Mouse (Mus musculus) heart, embryonic 15.5 days (tissue): ENCODE data around the gene Ror1. TPM values are rescaled to one million over a fixed set of nuclear protein-coding genes. Genes with fewer than 3 reads are reported as not detected.
A peak's percentile ranks its signal among the peaks of the same experiment; 100 is the strongest.

Experiments used
- ATAC-seq: fragments of 200-750 bp; cut with Nextera tagmentation; replicated peaks from 2 replicates; pipeline ENCODE4 v1.8.0; 2017; ENCODE audit warnings: low read depth, moderate TSS enrichment; ENCODE audit not compliant: insufficient number of reproducible peaks, insufficient read depth, low FRiP score
- H3K27ac ChIP-seq: fragments of 300-500 bp; sonication (generic); 2 replicates; pipeline ENCODE4 v1.5.1; 2015; ENCODE audit warnings: mild to moderate bottlenecking, inconsistent platforms
- H3K27me3 ChIP-seq: fragments of 300-500 bp; sonication (generic); 2 replicates; pipeline ENCODE4 v1.6.1; 2015; ENCODE audit warnings: inconsistent platforms
- H3K36me3 ChIP-seq: fragments of 300-500 bp; sonication (generic); 2 replicates; pipeline ENCODE4 v1.6.1; 2015; ENCODE audit warnings: mild to moderate bottlenecking, inconsistent platforms
- H3K4me1 ChIP-seq: fragments of 300-500 bp; sonication (generic); replicated peaks from 2 replicates; pipeline ENCODE4 v1.6.1; 2015; ENCODE audit warnings: inconsistent platforms
- H3K4me2 ChIP-seq: fragments of 300-500 bp; sonication (generic); 2 replicates; pipeline ENCODE4 v1.6.1; 2015; ENCODE audit warnings: inconsistent platforms, mild to moderate bottlenecking, moderate library complexity
- H3K4me3 ChIP-seq: fragments of 300-500 bp; sonication (generic); 2 replicates; pipeline ENCODE4 v1.5.1; 2015; ENCODE audit warnings: mild to moderate bottlenecking, inconsistent platforms
- H3K9ac ChIP-seq: fragments of 300-500 bp; sonication (generic); 2 replicates; pipeline ENCODE4 v1.6.1; 2015; ENCODE audit warnings: mild to moderate bottlenecking, inconsistent platforms
- H3K9me3 ChIP-seq: fragments of 300-500 bp; sonication (generic); replicated peaks from 2 replicates; pipeline ENCODE4 v1.6.1; 2016; ENCODE audit warnings: inconsistent platforms
- WGBS: fragments of 180-500 bp; shearing (Covaris S2); methylation state at CpG from one replicate; pipeline ENCODE4 v1.1.7; 2015; ENCODE audit warnings: mixed read lengths; 5-methylcytosine and 5-hydroxymethylcytosine counted together
- polyA plus RNA-seq: library from polyadenylated mRNA; unstranded; fragments of >200 nt; fragmentation: Nextera tagmentation; extraction: Ambion mirVana; gene quantifications from 2 replicates; pipeline ENCODE4 v1.2.1, GENCODE M21; 2015

The Ror1 gene
- polyA plus RNA-seq, 1 experiment from 2014 or later, result 12.9 TPM

DNA sequence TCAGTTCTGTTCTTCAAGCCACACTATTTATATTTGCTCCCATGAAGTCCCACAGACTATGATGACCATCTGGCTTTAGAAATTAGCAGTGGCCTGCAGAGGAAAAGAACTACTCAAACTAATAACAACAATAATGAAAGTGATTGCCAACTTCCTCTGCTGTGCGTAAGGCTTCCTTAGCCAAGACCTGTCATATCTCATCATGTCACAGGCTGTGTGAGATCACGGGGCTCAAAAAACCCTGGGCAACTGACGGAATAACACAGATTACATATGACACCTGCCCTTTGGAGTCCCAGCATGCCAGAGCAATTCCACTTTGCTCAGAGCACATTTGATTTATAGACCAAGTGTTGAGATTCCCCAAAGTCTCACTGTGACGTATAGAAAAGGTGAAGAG lies 123.4 kb downstream of the Ror1 start:
- H3K9ac ChIP-seq, result no peak overlapping the region
- H3K27me3 ChIP-seq, result no peaks in the 10 kb centered on the region
- ATAC-seq, result no peak
- H3K36me3 ChIP-seq, result no peaks in the 10 kb centered on the region
- 32% methylated on average over 4 of the region's 4 CpGs for WGBS
- H3K4me1 ChIP-seq, result peaks cover 66% of the 10 kb centered on the region
- H3K9me3 ChIP-seq, result no peaks in the 10 kb centered on the region
- peak overlapping the region; percentile 62 for H3K27ac ChIP-seq
- H3K4me3 ChIP-seq, result no peak overlapping the region
- H3K4me2 ChIP-seq, result 0 out of 2 replicates have a peak overlapping the region, but pooled peaks have one; percentile 2

DNA sequence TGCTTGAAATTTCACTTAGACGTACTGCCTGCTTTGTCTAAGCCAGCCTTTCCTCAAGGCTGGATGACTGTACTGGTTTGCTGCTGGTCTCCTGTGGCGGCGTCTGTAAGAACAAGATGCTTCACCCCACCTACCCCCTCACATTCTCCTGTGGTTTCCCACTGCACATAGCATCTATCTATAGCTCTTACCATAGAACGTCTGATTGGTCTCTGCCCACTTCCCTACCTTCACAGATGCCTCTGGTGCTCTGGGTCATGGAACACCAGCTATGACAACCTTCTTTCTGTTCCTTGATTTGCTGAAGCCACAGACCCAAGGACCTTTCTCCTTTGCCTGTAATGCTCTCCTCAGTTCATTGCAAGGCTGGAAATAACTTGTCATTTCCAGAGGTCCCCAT lies 124.0 kb downstream of the Ror1 start:
- Histone ChIP-seq H3K9ac (no peak overlapping the region), H3K9me3 (no peaks in the 10 kb centered on the region), H3K4me2 (no peak overlapping the region), H3K36me3 (no peaks in the 10 kb centered on the region), H3K4me1 (peaks cover 60% of the 10 kb centered on the region), H3K4me3 (no peak overlapping the region), H3K27ac (peak overlapping the region; percentile 62), H3K27me3 (no peaks in the 10 kb centered on the region)
- 48% methylated on average over 4 of the region's 4 CpGs for WGBS
- no peak for ATAC-seq

DNA sequence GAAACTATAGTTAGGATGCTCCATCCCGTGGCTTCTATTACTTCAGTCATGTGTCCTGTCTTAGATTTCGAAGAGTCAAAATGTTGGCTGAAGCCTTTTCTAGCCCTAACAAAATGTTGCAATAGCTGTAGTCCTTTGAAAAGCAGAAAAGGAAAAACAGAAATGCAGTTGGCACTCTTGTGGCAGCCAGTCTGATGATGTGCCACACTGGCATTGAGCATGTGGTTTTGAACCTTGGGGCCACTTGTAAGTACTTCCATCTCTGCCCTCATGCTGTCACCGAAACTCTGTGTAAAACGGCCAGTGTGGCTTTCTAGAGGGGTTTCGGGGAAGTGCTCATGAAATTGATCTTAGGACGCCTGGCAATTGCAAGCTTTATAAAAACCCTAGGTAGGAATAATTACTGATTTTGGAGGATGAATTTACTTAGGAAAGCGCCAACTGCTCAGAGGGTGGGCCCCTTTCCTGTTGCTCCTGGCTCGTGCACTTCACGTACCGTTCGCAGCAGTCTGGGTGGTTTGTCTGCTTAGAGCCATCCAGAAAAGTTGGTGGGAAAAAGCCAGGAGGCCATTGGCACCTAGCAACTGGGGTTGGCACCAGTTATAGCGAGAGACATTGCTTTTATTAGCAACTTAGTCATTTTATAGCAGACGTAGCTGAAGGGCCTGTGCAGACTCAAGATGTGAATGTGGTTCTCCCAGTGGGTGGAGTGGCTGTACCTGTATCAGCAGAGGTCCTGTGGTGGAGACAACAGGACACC lies 126.6 kb downstream of the Ror1 start:
- Histone ChIP-seq H3K27ac (peak overlapping the region; percentile 42), H3K4me2 (no peak overlapping the region), H3K9ac (no peak overlapping the region; the same call in 1 of the 2 replicates), H3K27me3 (no peaks in the 10 kb centered on the region), H3K36me3 (no peaks in the 10 kb centered on the region), H3K4me1 (peaks cover 55% of the 10 kb centered on the region), H3K9me3 (no peaks in the 10 kb centered on the region), H3K4me3 (no peak overlapping the region)
- no peak for ATAC-seq
- 69% methylated on average over 13 of the region's 13 CpGs for WGBS

DNA sequence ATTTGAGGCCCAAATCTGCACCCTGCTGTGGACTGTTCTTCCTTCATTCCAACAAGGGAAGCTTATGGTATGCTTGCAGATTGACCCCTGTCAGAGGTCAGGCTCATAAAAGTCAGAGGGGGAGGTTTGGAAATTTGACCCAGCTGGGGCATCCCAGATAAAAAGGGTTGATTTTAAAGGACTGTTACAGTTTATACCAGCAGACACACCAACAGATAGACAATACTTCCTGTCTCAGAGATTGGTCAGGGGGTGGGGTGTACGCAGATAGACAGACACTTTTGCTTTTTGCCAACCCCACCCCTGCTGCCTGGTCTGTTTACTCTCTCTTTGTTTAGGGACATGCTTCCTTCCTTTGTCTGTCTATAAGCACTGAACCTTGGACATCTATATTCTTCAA lies 127.9 kb downstream of the Ror1 start:
- Histone ChIP-seq H3K9me3 (no peaks in the 10 kb centered on the region), H3K4me3 (no peak overlapping the region), H3K27me3 (no peaks in the 10 kb centered on the region), H3K27ac (0 out of 2 replicates have a peak overlapping the region, but pooled peaks have one; percentile 42), H3K4me2 (no peak overlapping the region), H3K9ac (no peak overlapping the region), H3K4me1 (peaks cover 56% of the 10 kb centered on the region), H3K36me3 (no peaks in the 10 kb centered on the region)
- ATAC-seq, result no peak
- WGBS, result 59% methylated on average over 1 of the region's 1 CpGs

DNA sequence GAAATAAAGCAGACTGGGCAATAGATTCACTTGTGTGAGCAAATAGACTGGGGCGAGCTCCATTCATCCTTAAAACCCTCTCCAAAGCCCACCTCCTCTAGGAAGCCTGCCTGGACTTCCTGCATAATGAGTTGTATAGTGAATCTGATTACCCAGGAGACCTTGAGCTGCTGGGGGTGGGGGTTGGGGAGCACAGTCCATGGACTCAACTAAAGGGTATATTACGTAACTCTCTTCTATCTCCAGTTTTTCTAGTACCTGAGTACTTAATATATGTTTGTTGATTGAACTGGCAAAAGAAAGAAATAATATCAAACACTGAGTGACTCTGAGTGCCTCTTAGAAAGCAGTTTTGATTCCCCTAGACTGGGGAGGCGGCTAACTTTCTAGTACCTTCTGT lies 128.4 kb downstream of the Ror1 start:
- Histone ChIP-seq H3K4me2 (no peak overlapping the region), H3K9ac (no peak overlapping the region), H3K27ac (no peak overlapping the region), H3K9me3 (no peaks in the 10 kb centered on the region), H3K36me3 (no peaks in the 10 kb centered on the region), H3K27me3 (no peaks in the 10 kb centered on the region), H3K4me1 (peaks cover 56% of the 10 kb centered on the region), H3K4me3 (no peak overlapping the region)
- no peak for ATAC-seq
- 87% methylated on average over 3 of the region's 3 CpGs for whole genome bisulfite sequencing

DNA sequence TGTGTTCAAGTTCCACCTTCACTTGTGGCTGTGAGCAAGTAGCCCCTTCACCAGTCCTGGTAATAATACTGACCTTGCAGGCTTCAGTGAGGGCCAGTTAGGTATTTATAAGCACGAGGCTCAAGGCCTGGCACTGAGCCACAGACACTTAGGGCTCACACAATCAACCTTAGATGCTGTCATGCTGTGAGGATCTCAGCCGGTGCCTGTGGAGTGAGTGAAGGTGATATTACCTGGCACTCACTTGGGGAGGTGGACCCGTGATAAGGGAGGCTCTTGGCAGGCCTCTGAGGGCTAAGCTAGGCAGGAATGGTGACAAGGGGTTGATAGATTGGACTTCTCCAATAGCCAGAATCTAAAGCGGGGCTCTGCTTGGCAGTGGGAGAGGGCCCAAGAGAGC lies 131.0 kb downstream of the Ror1 start:
- H3K4me1 ChIP-seq, result peaks cover 62% of the 10 kb centered on the region
- no peak overlapping the region for H3K4me2 ChIP-seq
- H3K9ac ChIP-seq, result no peak overlapping the region
- H3K36me3 ChIP-seq, result no peaks in the 10 kb centered on the region
- peak; percentile 77 for ATAC-seq
- H3K9me3 ChIP-seq, result no peaks in the 10 kb centered on the region
- WGBS, result 17% methylated on average over 4 of the region's 4 CpGs
- no peak overlapping the region for H3K4me3 ChIP-seq
- H3K27ac ChIP-seq, result peak overlapping the region; percentile 75
- no peaks in the 10 kb centered on the region for H3K27me3 ChIP-seq

DNA sequence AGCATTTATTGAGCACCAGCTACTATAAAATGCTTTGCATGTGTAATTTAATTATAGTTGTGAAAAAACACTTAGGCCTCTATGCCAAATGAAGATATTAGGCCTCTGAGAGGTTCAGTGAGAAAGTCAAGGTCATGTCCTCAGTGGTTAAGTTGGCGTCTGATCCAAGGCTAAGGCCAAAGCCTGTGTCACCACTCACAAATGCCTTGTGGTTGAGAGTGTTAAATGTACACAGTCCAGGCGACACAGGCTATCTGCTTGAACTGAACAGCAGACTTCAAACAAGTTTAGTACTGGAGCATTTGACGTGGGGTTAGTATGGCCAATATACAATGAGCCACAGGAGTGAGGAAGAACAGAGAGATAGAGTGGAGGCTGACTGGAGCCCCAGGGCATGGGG lies 132.5 kb downstream of the Ror1 start:
- Histone ChIP-seq H3K9ac (no peak overlapping the region), H3K27ac (peak overlapping the region; percentile 75), H3K9me3 (no peaks in the 10 kb centered on the region), H3K36me3 (no peaks in the 10 kb centered on the region), H3K4me1 (peaks cover 60% of the 10 kb centered on the region), H3K4me2 (no peak overlapping the region), H3K4me3 (no peak overlapping the region), H3K27me3 (no peaks in the 10 kb centered on the region)
- WGBS, result 42% methylated on average over 3 of the region's 3 CpGs
- peak; percentile 30; the same call in 1 of the 2 replicates for ATAC-seq

DNA sequence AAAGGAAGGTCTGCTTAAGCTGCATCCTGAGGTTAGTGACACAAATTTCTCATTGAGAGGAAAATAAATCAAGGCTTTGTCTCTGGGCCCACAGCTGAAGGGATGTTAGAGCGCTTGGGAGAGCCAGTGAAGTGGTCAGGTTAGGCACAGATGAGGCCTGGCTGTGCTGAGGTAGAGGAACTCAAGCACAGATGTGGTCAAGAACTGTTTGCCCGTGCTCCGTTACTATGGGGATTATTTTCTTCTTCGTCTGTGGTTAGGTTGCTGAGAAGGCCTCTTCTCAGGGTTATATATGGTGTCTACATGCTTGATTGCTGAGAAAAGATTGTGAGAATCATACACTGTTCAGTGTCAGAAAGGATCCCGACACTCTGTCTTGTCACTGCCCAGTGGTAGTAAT lies 134.7 kb downstream of the Ror1 start:
- Histone ChIP-seq H3K9me3 (no peaks in the 10 kb centered on the region), H3K36me3 (no peaks in the 10 kb centered on the region), H3K4me2 (no peak overlapping the region), H3K4me1 (peaks cover 66% of the 10 kb centered on the region), H3K27me3 (no peaks in the 10 kb centered on the region), H3K9ac (no peak overlapping the region), H3K27ac (peak overlapping the region; percentile 55), H3K4me3 (no peak overlapping the region)
- WGBS, result 43% methylated on average over 5 of the region's 5 CpGs
- no peak for ATAC-seq

DNA sequence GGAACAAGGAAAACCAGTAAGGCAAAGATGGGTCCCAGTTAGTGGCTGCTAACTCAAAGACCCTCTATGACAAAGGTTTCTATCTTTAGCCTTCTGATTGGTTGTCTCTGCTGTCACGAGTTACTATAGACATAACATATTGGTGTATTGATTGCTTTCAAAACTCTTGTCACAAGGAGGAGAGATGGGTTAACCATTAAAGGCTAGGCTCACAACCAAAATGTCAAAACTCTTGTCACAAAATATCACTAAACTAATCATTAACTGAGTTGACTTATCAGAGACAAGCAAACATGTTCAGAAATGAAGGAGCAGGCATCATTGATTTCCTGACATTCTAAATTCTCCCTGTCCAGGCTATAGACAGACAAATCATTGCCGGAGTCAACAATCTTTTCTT lies 135.4 kb downstream of the Ror1 start:
- Histone ChIP-seq H3K4me2 (no peak overlapping the region), H3K9me3 (no peaks in the 10 kb centered on the region), H3K36me3 (no peaks in the 10 kb centered on the region), H3K27me3 (no peaks in the 10 kb centered on the region), H3K27ac (peak overlapping the region; percentile 55), H3K4me1 (peaks cover 67% of the 10 kb centered on the region), H3K9ac (no peak overlapping the region), H3K4me3 (no peak overlapping the region)
- no peak for ATAC-seq
- 75% methylated on average over 2 of the region's 2 CpGs for WGBS

DNA sequence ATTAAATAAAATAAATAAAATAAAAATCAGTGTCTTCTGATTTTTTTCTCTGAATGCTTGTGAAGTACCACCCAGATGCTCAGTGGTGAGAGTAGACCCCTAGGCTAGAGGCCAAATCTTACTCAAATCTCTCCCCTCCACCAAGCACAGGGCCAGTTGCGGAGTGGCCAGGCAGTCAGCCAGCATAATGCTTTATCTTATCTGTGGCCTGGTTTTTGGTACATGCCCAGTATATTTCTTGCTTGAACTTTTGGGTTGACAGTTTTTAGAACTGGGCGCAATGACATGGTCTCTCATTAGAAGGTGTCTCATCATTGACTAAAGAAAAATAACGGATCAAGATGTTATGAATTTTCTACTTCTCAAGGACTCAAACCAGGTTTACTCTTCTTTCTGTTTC lies 136.3 kb downstream of the Ror1 start:
- no peak for ATAC-seq
- no peaks in the 10 kb centered on the region for H3K36me3 ChIP-seq
- H3K27ac ChIP-seq, result peak overlapping the region; percentile 42; the same call in 1 of the 2 replicates

DNA sequence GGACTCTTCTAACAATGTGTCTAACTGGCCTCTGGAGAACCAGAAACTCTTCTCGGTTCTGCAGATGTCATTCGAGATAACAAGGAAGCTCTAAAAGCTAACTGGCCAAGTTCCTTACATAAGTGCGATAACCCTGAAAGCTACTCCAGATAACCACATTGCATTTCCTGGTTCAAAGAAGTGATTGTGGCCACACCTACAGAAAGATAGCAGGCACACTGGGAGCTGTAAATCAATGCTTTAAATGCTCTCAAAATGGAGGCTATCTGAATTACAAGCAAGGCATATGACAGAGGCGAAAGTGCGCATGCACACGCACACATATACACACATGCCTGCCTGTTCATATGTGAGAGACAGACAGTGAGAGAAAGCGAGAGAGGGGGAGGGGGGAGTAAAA lies 136.9 kb downstream of the Ror1 start:
- no peak overlapping the region for H3K4me3 ChIP-seq
- H3K9ac ChIP-seq, result no peak overlapping the region
- no peaks in the 10 kb centered on the region for H3K27me3 ChIP-seq
- peak overlapping the region; percentile 42; the same call in 1 of the 2 replicates for H3K27ac ChIP-seq
- no peaks in the 10 kb centered on the region for H3K9me3 ChIP-seq
- no peaks in the 10 kb centered on the region for H3K36me3 ChIP-seq
- peaks cover 66% of the 10 kb centered on the region for H3K4me1 ChIP-seq
- no peak for ATAC-seq
- no peak overlapping the region for H3K4me2 ChIP-seq
- WGBS, result 64% methylated on average over 7 of the region's 7 CpGs

More for the DNA sequence above, 136.3 kb downstream of the Ror1 start:
- WGBS, result 55% methylated on average over 3 of the region's 3 CpGs
- no peaks in the 10 kb centered on the region for H3K27me3 ChIP-seq
- H3K4me3 ChIP-seq, result no peak overlapping the region
- no peaks in the 10 kb centered on the region for H3K9me3 ChIP-seq
- H3K4me2 ChIP-seq, result no peak overlapping the region
- no peak overlapping the region for H3K9ac ChIP-seq
- H3K4me1 ChIP-seq, result peaks cover 68% of the 10 kb centered on the region

DNA sequence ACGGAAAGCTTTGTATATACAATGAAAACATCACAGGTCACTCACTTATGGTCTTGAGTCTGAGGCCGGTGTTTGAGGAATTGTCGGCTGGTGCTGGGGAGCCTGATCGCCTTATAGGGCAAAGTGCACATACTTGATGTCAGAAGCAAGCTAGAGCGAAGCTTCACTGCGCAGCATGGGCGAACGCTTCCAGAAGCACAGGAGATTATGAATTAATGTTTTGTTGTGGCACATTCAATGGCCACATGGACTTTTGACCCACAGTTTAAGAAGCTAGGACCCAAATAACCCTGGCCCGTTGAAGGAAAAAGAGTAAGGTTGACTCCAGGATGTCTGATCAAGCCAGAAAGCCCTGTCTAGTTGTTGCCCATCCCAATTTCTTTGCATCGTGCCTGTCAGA lies 138.2 kb downstream of the Ror1 start:
- Histone ChIP-seq H3K36me3 (no peaks in the 10 kb centered on the region), H3K4me3 (no peak overlapping the region), H3K9ac (no peak overlapping the region), H3K9me3 (no peaks in the 10 kb centered on the region), H3K4me1 (peaks cover 55% of the 10 kb centered on the region), H3K27ac (no peak overlapping the region), H3K4me2 (no peak overlapping the region), H3K27me3 (no peaks in the 10 kb centered on the region)
- 87% methylated on average over 10 of the region's 10 CpGs for WGBS
- no peak for ATAC-seq
